Mouse (Mus musculus) heart, adult 2 months (tissue): ENCODE measurements around the gene Phf5a.

ENCODE experiments used
- CTCF ChIP-seq: fragments of 200-600 bp; IDR thresholded peaks from 2 replicates; pipeline ENCODE4 v1.8.1; 2022; ENCODE audit warnings: antibody characterized with exemption, mild to moderate bottlenecking, moderate library complexity
- EP300 ChIP-seq: fragments of 200-500 bp; IDR thresholded peaks from 2 replicates; pipeline ENCODE4 v1.6.1; 2011; ENCODE audit warnings: low read depth, low read length, control low read depth; ENCODE audit not compliant: insufficient read depth

DNA sequence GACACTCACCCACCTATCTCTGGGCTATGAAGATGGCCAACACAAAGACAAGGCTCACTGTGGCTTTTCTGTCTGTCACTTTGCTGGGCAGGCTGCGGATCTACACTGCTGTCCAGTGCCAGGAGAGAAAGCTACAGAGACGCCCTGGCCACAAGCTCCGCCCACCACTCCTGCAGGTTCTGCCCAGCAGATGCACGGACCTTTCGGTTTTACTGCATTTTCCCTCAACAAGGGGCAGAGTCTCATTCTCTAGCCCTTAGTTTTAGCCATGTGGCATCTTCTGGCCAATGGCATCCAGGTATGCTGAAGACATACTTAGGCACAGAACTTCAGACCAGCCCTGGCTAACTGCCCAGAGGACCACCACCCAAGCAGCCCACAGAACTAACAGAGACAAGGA lies 49.5 kb upstream of the Phf5a start:
- TF ChIP-seq EP300, result no peak
- no peak for TF ChIP-seq CTCF
